Mouse (Mus musculus) CH12.LX (cell line): ENCODE measurements around the gene Hk1. TPM values are rescaled to one million over a fixed set of nuclear protein-coding genes. Genes with fewer than 3 reads are reported as not detected.

Experiments
- DNase-seq: peaks from one replicate; pipeline ENCODE4 v3.0.0-alpha.2; 2013; ENCODE audit errors: extremely low read depth
- H3K27ac ChIP-seq: 2 replicates; pipeline ENCODE4 v1.5.1; 2012; ENCODE audit warnings: low read depth, mild to moderate bottlenecking, control low read depth, moderate library complexity; ENCODE audit not compliant: insufficient read depth
- H3K27me3 ChIP-seq: replicated peaks from 2 replicates; pipeline ENCODE3; 2012; ENCODE audit warnings: inconsistent platforms
- H3K36me3 ChIP-seq, 2 experiments: replicated peaks in 1 of 2; 2 replicates each; pipeline versions ENCODE3 to v1.6.1; 2012; ENCODE audit warnings: inconsistent platforms in 1 of 2, low read length in 1 of 2, mild to moderate bottlenecking in 1 of 2, mixed read lengths in 1 of 2, moderate library complexity in 1 of 2; ENCODE audit not compliant: control insufficient read depth in 1 of 2, insufficient read depth in 1 of 2
- H3K4me1 ChIP-seq, 2 experiments: 2 replicates each; pipeline ENCODE4 v1.6.1; 2012; ENCODE audit warnings: inconsistent platforms in 1 of 2, moderate library complexity in 1 of 2; ENCODE audit not compliant: insufficient read depth in 2 of 2, control insufficient read depth in 1 of 2
- H3K4me2 ChIP-seq: 2 replicates; pipeline ENCODE4 v1.6.1; 2012; ENCODE audit warnings: low read depth, mild to moderate bottlenecking, control low read depth; ENCODE audit not compliant: poor library complexity, insufficient read depth, severe bottlenecking
- H3K4me3 ChIP-seq, 3 experiments: fragments of 150-350 bp in 1 of 3; sonication (generic) in 1 of 3; replicated peaks in 1 of 3; 2 replicates each; pipeline versions ENCODE3 to v1.5.1; 2011 to 2012; ENCODE audit warnings: low read depth in 2 of 3, low read length in 2 of 3, mild to moderate bottlenecking in 2 of 3, moderate library complexity in 2 of 3, control low read depth in 1 of 3, improper control_type of control experiment in 1 of 3, inconsistent platforms in 1 of 3, mixed read lengths in 1 of 3; ENCODE audit not compliant: poor library complexity in 1 of 3
- H3K79me2 ChIP-seq: replicated peaks from 2 replicates; pipeline ENCODE4 v1.6.1; 2012; ENCODE audit warnings: mild to moderate bottlenecking, moderate library complexity; ENCODE audit not compliant: control insufficient read depth, poor library complexity, insufficient read depth, severe bottlenecking; ENCODE audit errors: extremely low read depth
- H3K9ac ChIP-seq: 2 replicates; pipeline ENCODE4 v1.6.1; 2012; ENCODE audit warnings: low read depth, mild to moderate bottlenecking, control low read depth, moderate library complexity; ENCODE audit not compliant: insufficient read depth
- H3K9me3 ChIP-seq: replicated peaks from 2 replicates; pipeline ENCODE3; 2012; ENCODE audit warnings: low read length, inconsistent platforms, mixed read lengths
- BHLHE40 ChIP-seq: IDR thresholded peaks from 2 replicates; pipeline ENCODE4 v1.6.1; 2011; ENCODE audit warnings: mild to moderate bottlenecking, low read depth, low read length, improper control_type of control experiment
- CHD1 ChIP-seq: IDR thresholded peaks from 2 replicates; pipeline ENCODE4 v1.6.1; 2012; ENCODE audit warnings: low read depth, low read length, improper control_type of control experiment, inconsistent platforms
- CHD2 ChIP-seq: IDR thresholded peaks from 2 replicates; pipeline ENCODE4 v1.6.1; 2011; ENCODE audit warnings: low read length, improper control_type of control experiment
- CTCF ChIP-seq, 2 experiments: IDR thresholded peaks in 1 of 2; conservative IDR thresholded peaks in 1 of 2; 2 replicates each; pipeline ENCODE4 v1.5.1; 2011 to 2012; ENCODE audit warnings: low read depth in 2 of 2, low read length in 2 of 2, improper control_type of control experiment in 1 of 2, inconsistent platforms in 1 of 2, mild to moderate bottlenecking in 1 of 2, moderate library complexity in 1 of 2
- ELF1 ChIP-seq: IDR thresholded peaks from 2 replicates; pipeline ENCODE4 v1.6.1; 2014; ENCODE audit warnings: low read depth, mild to moderate bottlenecking, inconsistent platforms, low read length, improper control_type of control experiment
- HCFC1 ChIP-seq: IDR thresholded peaks from 2 replicates; pipeline ENCODE4 v1.6.1; 2012; ENCODE audit warnings: low read depth, mild to moderate bottlenecking, inconsistent platforms, low read length, improper control_type of control experiment
- IRF4 ChIP-seq: IDR thresholded peaks from 2 replicates; pipeline ENCODE4 v1.6.1; 2014; ENCODE audit warnings: low read depth, mild to moderate bottlenecking, inconsistent platforms, low read length, improper control_type of control experiment
- MAFK ChIP-seq: IDR thresholded peaks from 2 replicates; pipeline ENCODE4 v1.6.1; 2011; ENCODE audit warnings: low read length, improper control_type of control experiment; ENCODE audit not compliant: insufficient replicate concordance
- MAX ChIP-seq: IDR thresholded peaks from 2 replicates; pipeline ENCODE4 v1.6.1; 2011; ENCODE audit warnings: low read length, improper control_type of control experiment
- MAZ ChIP-seq: IDR thresholded peaks from 2 replicates; pipeline ENCODE4 v1.6.1; 2012; ENCODE audit warnings: low read depth, mild to moderate bottlenecking, inconsistent platforms, low read length, improper control_type of control experiment, moderate library complexity
- MXI1 ChIP-seq: IDR thresholded peaks from 2 replicates; pipeline ENCODE4 v1.6.1; 2011; ENCODE audit warnings: mild to moderate bottlenecking, low read depth, low read length, improper control_type of control experiment
- MYC ChIP-seq: IDR thresholded peaks from 2 replicates; pipeline ENCODE4 v1.6.1; 2011; ENCODE audit warnings: low read depth, mild to moderate bottlenecking, improper control_type of control experiment, low read length
- PAX5 ChIP-seq: IDR thresholded peaks from 2 replicates; pipeline ENCODE4 v1.6.1; 2012; ENCODE audit warnings: low read length, inconsistent platforms, mixed read lengths
- RAD21 ChIP-seq: IDR thresholded peaks from 2 replicates; pipeline ENCODE4 v1.6.1; 2011; ENCODE audit warnings: low read depth, mild to moderate bottlenecking, low read length, improper control_type of control experiment, moderate library complexity
- SMC3 ChIP-seq: IDR thresholded peaks from 2 replicates; pipeline ENCODE4 v1.6.1; 2011; ENCODE audit warnings: low read depth, low read length, improper control_type of control experiment
- TBP ChIP-seq: conservative IDR thresholded peaks from 2 replicates; pipeline ENCODE4 v1.6.1; 2011; ENCODE audit warnings: low read depth, low read length, improper control_type of control experiment
- UBTF ChIP-seq: IDR thresholded peaks from 2 replicates; pipeline ENCODE4 v1.6.1; 2012; ENCODE audit warnings: low read depth, mild to moderate bottlenecking, inconsistent platforms, low read length, improper control_type of control experiment, moderate library complexity
- USF1 ChIP-seq: IDR thresholded peaks from 2 replicates; pipeline ENCODE4 v1.6.1; 2014; ENCODE audit warnings: low read depth, mild to moderate bottlenecking, inconsistent platforms, low read length, improper control_type of control experiment
- ZC3H11A ChIP-seq: IDR thresholded peaks from 2 replicates; pipeline ENCODE4 v1.6.1; 2012; ENCODE audit warnings: low read depth, mild to moderate bottlenecking, inconsistent platforms, low read length, improper control_type of control experiment
- ZNF384 ChIP-seq: IDR thresholded peaks from 2 replicates; pipeline ENCODE4 v1.6.1; 2012; ENCODE audit warnings: low read depth, low read length, improper control_type of control experiment, inconsistent platforms
- dilution Hi-C: fragments of 300-500 bp; cut with MboI; formaldehyde crosslinking; loops from 2 replicates; pipeline ENCODE4 v1.14.3; 2020; ENCODE audit warnings: low sequenced_read_pairs; ENCODE audit not compliant: extremely low pct_unique_long_range_greater_than_20kb, extremely low pct_ligation_motif_present
- in situ Hi-C: fragments of 300-500 bp; cut with MboI; formaldehyde crosslinking; loops from 3 replicates; pipeline ENCODE4 v1.14.3; 2019; ENCODE audit warnings: low sequenced_read_pairs, low pct_ligation_motif_present, low pct_unique_long_range_greater_than_20kb, mixed read lengths
- polyA plus RNA-seq: library from polyadenylated mRNA; unstranded; fragments of >175 nt; gene quantifications from 2 replicates; pipeline ENCODE4 v1.2.1, GENCODE M21; 2012; ENCODE audit warnings: low read depth; ENCODE audit not compliant: insufficient read length
- total RNA-seq, 2 experiments: library from RNA; depleted of rRNA; stranded (reverse); fragments of 300-350 nt in 1 of 2; fragments of >200 nt in 1 of 2; gene quantifications; 2 replicates each; pipeline ENCODE4 v1.2.3; 2012 to 2014

Gene Hk1
- total and polyA plus RNA-seq, 3 experiments = 9.3 to 30.1 (median 23.4) TPM

DNA sequence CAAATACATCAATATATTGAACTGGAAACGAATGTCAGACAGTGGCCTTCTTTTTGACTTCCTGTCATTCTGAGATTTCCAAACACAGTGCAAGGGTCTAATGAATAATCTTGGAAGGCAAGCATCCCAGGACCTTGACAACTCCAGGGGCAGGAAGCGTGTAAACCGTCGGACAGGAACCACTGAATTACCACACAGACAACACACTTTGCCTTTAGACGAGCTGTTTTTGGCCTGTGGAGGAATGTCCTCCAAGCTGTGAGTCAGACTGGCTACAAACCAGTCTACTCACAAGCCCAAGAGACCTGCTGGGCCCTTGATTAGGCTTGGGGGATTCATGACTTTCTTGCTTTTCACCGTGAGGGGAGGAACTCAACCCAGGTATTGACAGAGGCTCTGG, 40.7 kb upstream of the Hk1 start:
- Histone ChIP-seq H3K4me2 (no peak overlapping the region), H3K9ac (no peak overlapping the region), H3K79me2 (no peaks in the 10 kb centered on the region), H3K27ac (no peak overlapping the region), H3K27me3 (peaks cover 62% of the 10 kb centered on the region), H3K4me1 (no peaks in the 10 kb centered on the region), H3K4me3 (no peak overlapping the region), H3K36me3 (no peaks in the 10 kb centered on the region), H3K9me3 (no peaks in the 10 kb centered on the region)
- TF ChIP-seq BHLHE40 (no peak), RAD21 (no peak), ZC3H11A (no peak), SMC3 (no peak), MAZ (no peak)
- dilution Hi-C loops = no loop called here
- in situ Hi-C loops = no loop called here
- no peak for DNase-seq

DNA sequence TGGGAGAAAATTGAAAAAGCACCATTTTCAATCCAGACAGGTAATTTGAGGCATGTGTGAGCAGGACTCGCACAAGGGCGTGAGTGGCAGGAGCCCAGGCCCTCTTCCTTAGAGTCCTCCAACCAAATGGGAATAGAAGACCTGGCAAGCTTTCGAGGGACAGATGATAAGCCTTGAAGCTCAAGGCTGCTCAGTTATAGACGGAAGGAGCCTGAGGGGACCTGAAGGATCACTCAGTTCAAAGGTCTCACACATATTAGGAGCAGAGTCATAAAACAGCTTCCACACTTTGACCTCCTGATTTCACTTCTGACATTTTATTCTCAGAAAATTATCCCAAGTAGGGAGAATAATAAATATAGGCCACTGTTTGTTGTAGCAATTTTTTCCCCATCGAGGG, 39.7 kb upstream of the Hk1 start:
- Histone ChIP-seq H3K79me2 (no peaks in the 10 kb centered on the region), H3K27ac (no peak overlapping the region), H3K4me2 (no peak overlapping the region), H3K27me3 (peaks cover 71% of the 10 kb centered on the region), H3K4me1 (no peaks in the 10 kb centered on the region), H3K36me3 (no peaks in the 10 kb centered on the region), H3K9me3 (no peaks in the 10 kb centered on the region), H3K4me3 (no peak overlapping the region), H3K9ac (no peak overlapping the region)
- TF ChIP-seq CHD1 (no peak), MYC (no peak), CTCF (conservative IDR thresholded peaks at IDR 0.05 in 1 of 2, IDR thresholded peaks at IDR 0.05 in 1 of 2; ENCODE audit: low read depth in 2 of 2, low read length in 2 of 2) (no peak), MAX (no peak), MAFK (no peak), RAD21 (no peak), BHLHE40 (no peak)
- in situ Hi-C loops (no loop called here), dilution Hi-C loops (no loop called here)
- no peak for DNase-seq

DNA sequence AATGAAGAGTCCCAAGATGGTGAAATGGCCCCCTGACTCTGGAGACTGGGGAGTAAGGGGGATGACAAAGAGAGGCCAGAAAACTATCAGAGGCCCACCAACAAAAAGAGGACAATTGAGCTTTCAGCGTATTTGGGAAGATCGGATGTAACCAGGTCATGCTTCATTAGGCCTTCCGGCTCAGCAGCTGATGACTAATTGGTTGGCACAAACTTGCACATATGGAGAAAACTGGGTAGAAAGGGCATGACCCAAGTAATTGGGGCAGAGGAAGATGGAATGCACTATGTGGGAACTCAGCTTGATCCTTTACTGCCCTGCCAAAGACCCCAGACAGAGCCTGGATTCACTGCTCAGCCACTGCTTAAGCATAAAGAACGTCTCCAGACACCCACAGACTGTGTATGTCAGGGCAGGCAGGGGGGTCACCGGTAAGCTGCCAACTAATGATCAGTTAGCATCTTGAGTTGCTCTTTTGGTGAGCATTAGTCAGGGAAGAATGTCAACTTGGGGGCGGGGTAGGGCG, 39.2 kb upstream of the Hk1 start:
- in situ Hi-C loops (no loop called here), dilution Hi-C loops (no loop called here)
- DNase-seq = no peak

More for the DNA sequence above, 39.2 kb upstream of the Hk1 start:
- TF ChIP-seq PAX5 (no peak), ZNF384 (no peak), IRF4 (no peak), USF1 (no peak), RAD21 (no peak), MYC (no peak), MAZ (no peak), MAX (no peak), CHD2 (no peak), TBP (no peak), MXI1 (no peak), UBTF (no peak), MAFK (no peak), ELF1 (no peak), HCFC1 (no peak)
- TF ChIP-seq, all 38 proteins: peak for 0
- Histone ChIP-seq H3K79me2 (no peaks in the 10 kb centered on the region), H3K4me3 (no peak overlapping the region), H3K4me2 (no peak overlapping the region), H3K27ac (no peak overlapping the region), H3K9me3 (no peaks in the 10 kb centered on the region), H3K36me3 (no peaks in the 10 kb centered on the region), H3K27me3 (peaks cover 72% of the 10 kb centered on the region), H3K4me1 (no peaks in the 10 kb centered on the region), H3K9ac (no peak overlapping the region)
